17 mouse cellular contexts compared by ENCODE assay signal in the genomic region with DNA sequence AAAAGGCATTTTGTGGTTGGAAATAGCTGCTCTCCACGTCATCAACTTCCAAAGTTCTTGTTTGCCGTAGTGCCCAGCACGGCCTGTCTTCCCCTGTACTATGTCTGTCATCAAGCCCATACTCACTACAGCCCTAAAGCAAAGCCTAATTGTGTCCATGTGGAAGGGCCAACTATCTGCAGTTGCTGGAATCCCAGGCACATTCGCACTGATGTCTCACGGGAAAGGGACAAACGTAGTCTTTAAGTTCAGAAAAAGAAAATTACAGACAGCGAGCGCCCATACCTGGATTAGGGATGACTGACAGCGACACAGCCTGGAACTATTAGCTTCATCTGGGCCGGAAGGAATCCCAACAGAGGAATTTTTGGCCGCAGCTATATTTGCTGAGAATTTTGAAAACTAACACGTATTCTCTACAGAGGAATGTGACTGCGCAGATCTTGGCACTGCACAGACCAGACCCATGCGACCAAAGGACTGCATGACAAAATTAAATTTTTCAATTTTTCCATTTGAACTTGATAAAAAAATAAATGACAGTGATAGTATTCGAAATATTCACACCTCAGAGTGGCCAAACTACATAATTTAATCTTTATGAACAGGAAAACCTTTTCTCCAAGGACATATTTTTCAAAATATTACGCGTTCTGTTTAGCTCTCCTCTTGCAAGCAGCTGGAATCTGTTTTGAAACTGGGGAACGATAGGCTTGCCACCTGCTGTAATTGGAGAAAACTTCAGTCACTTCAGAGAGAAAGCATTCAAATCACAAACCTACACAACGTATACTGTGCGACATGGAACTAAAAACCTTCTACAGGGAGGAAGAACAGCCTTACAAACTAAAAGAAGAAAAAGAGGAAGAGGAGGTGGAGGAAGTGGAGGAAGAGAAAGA. TPM values are rescaled to one million over a fixed set of nuclear protein-coding genes. Genes with fewer than 3 reads are reported as not detected.
DNase-seq lines count a peak whose midpoint lies in the region; ATAC-seq and TF ChIP-seq lines count a peak whose summit lies in the region.
"Had no signal": no experiment of that assay in that cellular context is flagged by ENCODE, and none has a peak within 500 bp of the region (broad histone marks: within the 10 kb centered on the region; RNA-seq: fewer than 3 reads in every experiment).

No protein-coding gene starts in this region.

- WGBS in hindbrain, embryonic 11.5 days, result 77% methylated on average over 20 of the region's 20 CpGs
- 73% methylated on average over 20 of the region's 20 CpGs for WGBS in hindbrain, embryonic 10.5 days
- 21% methylated on average over 20 of the region's 20 CpGs for WGBS in embryonic facial prominence, embryonic 13.5 days
- WGBS in heart, embryonic 13.5 days, result 51% methylated on average over 20 of the region's 20 CpGs
- 25% methylated on average over 20 of the region's 20 CpGs for WGBS in limb, embryonic 14.5 days

- no peak for TF ChIP-seq POLR2A in limb, embryonic 14.5 days (IDR thresholded peaks at IDR 0.05; ENCODE audit: borderline replicate concordance, extremely low read depth, insufficient read depth, insufficient read length)

- H3K4me1 ChIP-seq in hindbrain, embryonic 11.5 days (replicated peaks; ENCODE audit: control insufficient read depth, insufficient read depth, low read length), result no peaks in the 10 kb centered on the region; the same call in 1 of the 2 replicates
- H3K4me1 ChIP-seq in hindbrain, embryonic 10.5 days (replicated peaks), result peaks cover 50% of the 10 kb centered on the region
- peaks cover 68% of the 10 kb centered on the region for H3K4me1 ChIP-seq in embryonic facial prominence, embryonic 13.5 days
- H3K4me1 ChIP-seq in heart, embryonic 13.5 days, result peaks cover 92% of the 10 kb centered on the region
- H3K4me1 ChIP-seq in limb, embryonic 14.5 days (ENCODE audit: control insufficient read depth, insufficient read depth, low read length), result peaks cover 49% of the 10 kb centered on the region

- H3K4me2 ChIP-seq in hindbrain, embryonic 11.5 days (replicated peaks; ENCODE audit: low read depth, low read length), result no peak overlapping the region
- H3K4me2 ChIP-seq in embryonic facial prominence, embryonic 13.5 days, result peak overlapping the region; percentile 31
- peak overlapping the region; percentile 41 for H3K4me2 ChIP-seq in heart, embryonic 13.5 days
- H3K4me2 ChIP-seq in limb, embryonic 14.5 days (replicated peaks; ENCODE audit: low read depth, low read length, severe bottlenecking), result no peak overlapping the region
- H3K4me2 ChIP-seq: neural tube, embryonic 13.5 days had no signal

- no peak overlapping the region for H3K4me3 ChIP-seq in hindbrain, embryonic 11.5 days (ENCODE audit: low read depth, low read length)
- no peak overlapping the region for H3K4me3 ChIP-seq in hindbrain, embryonic 10.5 days
- H3K4me3 ChIP-seq in embryonic facial prominence, embryonic 13.5 days, result no peak overlapping the region
- H3K4me3 ChIP-seq in heart, embryonic 13.5 days, result no peak overlapping the region
- H3K4me3 ChIP-seq in limb, embryonic 14.5 days (replicated peaks; ENCODE audit: low read length), result no peak overlapping the region
- H3K4me3 ChIP-seq: erythroblast, embryonic 14.5 days; neural tube, embryonic 13.5 days had no signal

- no peaks in the 10 kb centered on the region for H3K9me3 ChIP-seq in hindbrain, embryonic 11.5 days (ENCODE audit: control insufficient read depth, low read length)
- no peaks in the 10 kb centered on the region for H3K9me3 ChIP-seq in hindbrain, embryonic 10.5 days
- H3K9me3 ChIP-seq in embryonic facial prominence, embryonic 13.5 days, result no peaks in the 10 kb centered on the region
- H3K9me3 ChIP-seq in heart, embryonic 13.5 days, result no peaks in the 10 kb centered on the region
- no peaks in the 10 kb centered on the region for H3K9me3 ChIP-seq in limb, embryonic 14.5 days (ENCODE audit: control insufficient read depth, low read length)
- H3K9me3 ChIP-seq: G1E; neural tube, embryonic 13.5 days had no signal

- DNase-seq in hindbrain, embryonic 11.5 days (ENCODE audit: low spot score), result peak; percentile 16
- no peak for DNase-seq in hindbrain, embryonic 10.5 days (ENCODE audit: low spot score)
- peak; percentile 78 for DNase-seq in limb, embryonic 14.5 days (ENCODE audit: low spot score)
- no peak for DNase-seq in adrenal gland, postnatal 25 days
- no peak for DNase-seq in adrenal gland, postnatal 10 days
- no peak for DNase-seq in cerebellum, adult 8-10 months
- DNase-seq: B cell, adult 2 months; cerebellum, adult 9-11 months; forebrain, postnatal 0 days; lung, postnatal 4 days had no signal

- no peak overlapping the region for H3K9ac ChIP-seq in hindbrain, embryonic 11.5 days (ENCODE audit: low read depth, low read length)
- H3K9ac ChIP-seq in embryonic facial prominence, embryonic 13.5 days, result no peak overlapping the region
- H3K9ac ChIP-seq in heart, embryonic 13.5 days, result no peak overlapping the region; the same call in 1 of the 2 replicates
- no peak overlapping the region for H3K9ac ChIP-seq in limb, embryonic 14.5 days (ENCODE audit: low read depth, low read length, severe bottlenecking)
- H3K9ac ChIP-seq: forebrain, postnatal 0 days; liver, embryonic 14.5 days; neural tube, embryonic 13.5 days had no signal

- no peak for ATAC-seq in hindbrain, embryonic 11.5 days (ENCODE audit: low FRiP score)
- no peak for ATAC-seq in embryonic facial prominence, embryonic 13.5 days (ENCODE audit: insufficient number of reproducible peaks, insufficient read depth, low FRiP score, low TSS enrichment, low read depth)
- no peak for ATAC-seq in heart, embryonic 13.5 days (ENCODE audit: extremely low read depth, insufficient number of reproducible peaks, low FRiP score, low TSS enrichment)
- peak; percentile 73 for ATAC-seq in limb, embryonic 14.5 days (ENCODE audit: low FRiP score, low read depth)
- ATAC-seq: forebrain, postnatal 0 days; intestine, embryonic 16.5 days had no signal

- no peaks in the 10 kb centered on the region for H3K27me3 ChIP-seq in hindbrain, embryonic 11.5 days (ENCODE audit: control insufficient read depth, insufficient read depth, low read length)
- H3K27me3 ChIP-seq in hindbrain, embryonic 10.5 days (ENCODE audit: insufficient read depth, poor library complexity, severe bottlenecking), result no peaks in the 10 kb centered on the region
- H3K27me3 ChIP-seq in embryonic facial prominence, embryonic 13.5 days, result no peaks in the 10 kb centered on the region
- H3K27me3 ChIP-seq in heart, embryonic 13.5 days (replicated peaks), result no peaks in the 10 kb centered on the region
- H3K27me3 ChIP-seq in limb, embryonic 14.5 days (ENCODE audit: control insufficient read depth, insufficient read depth, low read length), result no peaks in the 10 kb centered on the region
- H3K27me3 ChIP-seq: neural tube, embryonic 13.5 days had no signal

- H3K36me3 ChIP-seq in hindbrain, embryonic 11.5 days (ENCODE audit: control insufficient read depth, insufficient read depth, low read length), result no peaks in the 10 kb centered on the region
- no peaks in the 10 kb centered on the region for H3K36me3 ChIP-seq in hindbrain, embryonic 10.5 days
- H3K36me3 ChIP-seq in embryonic facial prominence, embryonic 13.5 days, result no peaks in the 10 kb centered on the region
- H3K36me3 ChIP-seq in heart, embryonic 13.5 days, result no peaks in the 10 kb centered on the region
- H3K36me3 ChIP-seq in limb, embryonic 14.5 days (ENCODE audit: control insufficient read depth, insufficient read depth, low read length), result no peaks in the 10 kb centered on the region
- H3K36me3 ChIP-seq: neural tube, embryonic 13.5 days had no signal

- H3K27ac ChIP-seq in hindbrain, embryonic 11.5 days (ENCODE audit: low read depth, low read length), result no peak overlapping the region
- no peak overlapping the region for H3K27ac ChIP-seq in hindbrain, embryonic 10.5 days
- peak overlapping the region; percentile 74 for H3K27ac ChIP-seq in embryonic facial prominence, embryonic 13.5 days
- H3K27ac ChIP-seq in heart, embryonic 13.5 days (replicated peaks), result peak overlapping the region; percentile 58
- H3K27ac ChIP-seq in limb, embryonic 14.5 days (replicated peaks; ENCODE audit: low read depth, low read length), result peak overlapping the region; percentile 75
- H3K27ac ChIP-seq: liver, embryonic 14.5 days; neural tube, embryonic 13.5 days had no signal

RNA-seq across cellular contexts. Expression of a gene that starts 33.0 kb away (rescaled TPM):
- 11.2 and 12.7 TPM in 2 replicates for polyA plus RNA-seq in hindbrain, embryonic 11.5 days (2014; fragmentation: Nextera tagmentation; extraction: Ambion mirVana)
- 12.5 and 13.0 TPM in 2 replicates for polyA plus RNA-seq in hindbrain, embryonic 10.5 days (2016; fragmentation: Nextera tagmentation; extraction: Ambion mirVana)
- polyA plus RNA-seq in embryonic facial prominence, embryonic 13.5 days (2015; fragmentation: Nextera tagmentation; extraction: Ambion mirVana), result 17.2 and 20.4 TPM in 2 replicates
- polyA plus RNA-seq in heart, embryonic 13.5 days (2015; fragmentation: Nextera tagmentation; extraction: Ambion mirVana), result 8.8 and 9.1 TPM in 2 replicates
- 47.3 and 62.7 TPM in 2 replicates for polyA plus RNA-seq in limb, embryonic 14.5 days (2012; rRNA removed)
- polyA plus RNA-seq in limb, embryonic 14.5 days (2014; fragmentation: Nextera tagmentation; extraction: Ambion mirVana), result 34.7 and 37.9 TPM in 2 replicates
- 14.3 and 20.5 TPM in 2 replicates for total RNA-seq in adrenal gland, postnatal 25 days (2021)
- total RNA-seq in adrenal gland, postnatal 10 days (2021), result 10 to 100 TPM; 10.2 to 14.9 TPM

Comparison
In these comparisons a context has a peak if more than half of its experiments do, and no peak if none do; other contexts are left out.
1. DNase-seq: peak in hindbrain, embryonic 11.5 days (single experiment) and limb, embryonic 14.5 days (single experiment); none in hindbrain, embryonic 10.5 days (single experiment), adrenal gland, postnatal 25 days (single experiment), adrenal gland, postnatal 10 days (single experiment) and cerebellum, adult 8-10 months (single experiment).
2. H3K27ac ChIP-seq: peak in embryonic facial prominence, embryonic 13.5 days (single experiment), heart, embryonic 13.5 days (single experiment) and limb, embryonic 14.5 days (single experiment); none in hindbrain, embryonic 11.5 days (single experiment) and hindbrain, embryonic 10.5 days (single experiment).
3. H3K4me2 ChIP-seq: peak in embryonic facial prominence, embryonic 13.5 days (single experiment) and heart, embryonic 13.5 days (single experiment); none in hindbrain, embryonic 11.5 days (single experiment) and limb, embryonic 14.5 days (single experiment).